Mouse (Mus musculus) c-Kit-positive CD71-positive TER-119-positive erythroid progenitor cells, embryonic 14.5 days (primary cell): ENCODE measurements around the gene Vmn1r202.
"Not testable (repeated sequence)": the region's sequence is repeated elsewhere in the genome, so short reads cannot be mapped to it uniquely, and the experiment has no call there.

Experiments used
- DNase-seq: peaks from one replicate; pipeline ENCODE4 v3.0.0-alpha.2; 2013; ENCODE audit warnings: low spot score

The Vmn1r202 gene

DNA sequence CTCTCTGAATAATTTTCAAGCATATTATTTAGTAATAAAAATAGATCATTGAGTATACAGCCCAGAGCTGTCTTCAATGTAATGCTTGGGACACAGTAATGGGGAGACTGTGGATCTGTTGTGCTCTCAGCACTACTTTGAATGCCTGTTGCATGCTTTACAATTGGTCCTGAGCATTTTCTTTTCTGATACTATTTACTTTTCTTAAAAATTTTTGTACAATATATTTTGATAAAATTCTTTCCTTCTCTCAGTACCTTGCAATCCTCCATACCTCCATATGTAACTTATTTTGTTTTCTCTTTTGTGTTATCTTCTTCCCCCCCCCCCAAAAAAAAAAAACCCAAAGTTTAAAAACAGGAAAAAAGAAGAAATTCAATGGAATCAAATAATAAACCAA lies at the start of gene Vmn1r202:
TSS of gene Vmn1r202 (minus strand) at position 101 of the 400 bp plus-strand sequence.
- no peak for DNase-seq

DNA sequence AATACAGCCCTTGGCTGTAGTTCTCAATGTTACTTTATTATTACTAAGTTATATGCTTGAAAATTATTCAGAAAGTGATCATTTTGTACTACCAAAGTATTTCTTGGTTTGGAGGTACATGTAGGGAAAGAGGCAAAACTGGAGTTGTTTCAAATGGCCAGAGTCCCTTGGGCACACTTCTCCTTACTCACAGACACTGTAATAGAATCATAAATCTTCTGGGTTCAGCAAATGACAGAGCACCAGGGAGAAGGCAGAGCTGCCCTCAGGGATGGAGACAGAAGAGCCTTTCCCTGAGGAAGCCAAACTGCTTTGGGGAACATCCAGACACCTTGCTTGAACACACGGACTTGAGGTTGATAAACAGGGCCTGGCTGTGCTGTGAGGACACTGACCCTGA lies 47.7 kb upstream of the Vmn1r202 start, which contains the start of gene Vmn1r204:
TSS of gene Vmn1r204 (plus strand) at position 301 of the 400 bp plus-strand sequence.
- not testable (repeated sequence) for DNase-seq

DNA sequence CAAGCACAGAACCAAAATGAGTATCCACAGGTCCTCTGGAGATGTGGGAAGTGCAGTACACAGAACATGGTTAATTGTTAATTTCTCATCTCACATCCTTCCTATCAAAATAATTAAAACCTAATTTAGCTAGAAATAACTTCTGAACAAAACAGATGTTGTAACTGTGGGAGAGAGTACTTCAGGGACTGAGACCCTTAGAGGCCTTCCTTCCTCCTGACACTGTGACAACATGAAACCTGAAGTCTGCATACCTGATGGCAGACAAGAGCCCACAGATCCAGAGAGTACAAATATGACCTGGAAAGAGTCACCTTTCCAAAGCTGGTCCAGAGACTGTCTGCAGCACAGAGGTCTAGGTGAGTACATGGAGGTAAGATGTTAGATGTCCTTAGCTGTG lies 12.6 kb upstream of the Vmn1r202 start, which contains the start of gene Vmn1r203:
TSS of gene Vmn1r203 (plus strand) at position 301 of the 400 bp plus-strand sequence.
- no peak for DNase-seq

DNA sequence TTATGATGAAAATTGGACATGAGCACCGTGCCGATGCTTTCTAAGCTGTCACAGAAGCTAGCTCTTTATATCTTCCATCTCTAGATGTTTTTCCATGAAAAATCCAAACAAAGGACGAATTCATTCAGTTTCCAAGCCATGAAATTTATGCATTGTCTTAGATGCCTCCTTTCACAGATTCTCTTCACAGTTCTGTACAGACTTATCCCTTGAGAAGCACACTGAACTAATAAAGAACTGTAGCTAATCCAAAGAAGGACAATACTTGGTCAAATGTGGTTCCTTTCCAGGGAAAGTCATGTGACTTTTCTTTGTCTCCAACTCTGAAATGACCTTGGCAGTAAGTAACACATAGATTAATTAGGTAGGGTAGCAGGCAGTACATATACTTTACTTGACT lies 2.8 kb downstream of the Vmn1r202 start:
- no peak for DNase-seq

DNA sequence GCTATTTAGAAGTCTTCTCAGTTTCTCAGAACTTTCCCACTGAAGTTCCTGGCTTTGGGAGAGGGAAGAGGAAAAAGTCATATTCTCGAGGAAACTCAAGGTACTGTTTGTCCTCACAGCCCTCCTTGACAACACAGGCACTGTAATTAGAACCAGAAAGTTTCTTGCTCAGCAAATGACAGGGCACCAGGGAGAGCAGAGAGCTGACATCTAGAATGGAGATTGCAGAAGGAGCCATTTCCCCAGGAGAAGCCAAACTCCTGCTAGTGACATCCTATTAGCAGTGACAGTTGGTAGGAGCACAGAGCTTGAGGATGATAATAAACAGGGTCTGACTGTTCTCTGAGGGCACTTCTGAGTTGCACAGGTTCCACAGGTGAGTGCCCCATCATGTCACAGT lies 33.6 kb downstream of the Vmn1r202 start, which contains the start of gene Vmn1r201:
TSS of gene Vmn1r201 (plus strand) at position 301 of the 400 bp plus-strand sequence.
- no peak for DNase-seq

DNA sequence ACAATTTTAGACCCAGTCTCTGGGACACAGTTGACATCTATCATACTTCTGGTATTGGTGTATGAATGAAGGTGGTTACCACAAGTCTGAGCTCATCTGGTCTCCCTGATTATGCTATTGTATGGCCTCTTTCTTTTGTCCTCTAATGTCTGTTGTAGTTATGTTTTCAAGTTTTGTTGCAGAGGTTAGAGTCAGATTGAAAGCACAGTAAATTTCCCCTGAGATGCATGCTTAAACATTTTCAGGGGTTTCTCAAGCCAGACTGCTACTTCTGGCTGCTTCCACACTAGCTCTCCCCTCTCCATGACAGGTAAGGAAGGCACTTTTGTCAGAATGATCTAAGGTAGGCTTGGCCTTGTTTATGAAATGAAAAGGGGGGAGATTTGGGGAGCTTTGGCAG lies 50.0 kb downstream of the Vmn1r202 start:
- no peak for DNase-seq
